Mouse (Mus musculus) thymus, postnatal 4 days (tissue): Measurements from ENCODE around the gene Sema3f.

Experiments
- DNase-seq: peaks from one replicate; pipeline ENCODE4 v3.0.0; 2021

Sema3f gene

DNA sequence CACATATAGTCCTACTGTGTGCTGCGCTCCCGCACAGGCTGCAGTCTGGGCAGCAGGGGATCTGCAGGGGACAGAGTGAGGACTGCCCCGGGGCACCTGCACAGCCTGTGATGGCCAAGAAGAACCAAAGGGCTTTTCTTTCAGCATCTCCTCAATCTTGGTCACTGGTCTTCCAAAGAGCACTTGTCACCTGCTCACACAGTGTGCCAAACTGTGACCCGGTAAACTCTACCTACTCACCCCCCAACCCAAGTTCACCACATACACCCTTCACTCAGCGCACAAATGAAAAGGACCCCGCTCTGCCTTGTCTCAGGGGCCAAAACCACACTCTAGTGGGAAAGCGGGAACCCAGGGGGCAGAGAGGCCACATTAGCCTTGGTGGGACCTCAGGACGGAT lies 78.4 kb downstream of the Sema3f start:
- DNase-seq, result no peak
